In genomic region chr2:77309313-77309712, GRCm38 (mm10) we compare ENCODE assay signal across 8 mouse cellular contexts. TPM values are rescaled to one million over a fixed set of nuclear protein-coding genes. Genes with fewer than 3 reads are reported as not detected.
A peak's percentile ranks its signal among the peaks of the same experiment; 100 is the strongest.
DNase-seq lines count a peak whose midpoint lies in the region; ATAC-seq and TF ChIP-seq lines count a peak whose summit lies in the region.

No protein-coding gene starts in this region.

- peak; percentile 91 for ATAC-seq in common myeloid progenitor, adult 5-6 weeks (replicated peaks; ENCODE audit: low read depth, poor library complexity, severe bottlenecking)

- no peak for TF ChIP-seq POLR2A in lung, adult 2 months (IDR thresholded peaks at IDR 0.05; ENCODE audit: borderline replicate concordance, extremely low read depth, low read depth, low read length)

- no peak overlapping the region for H3K4me3 ChIP-seq in lung, adult 2 months (replicated peaks; ENCODE audit: extremely low read depth, low read depth, low read length)

- no peaks in the 10 kb centered on the region for H3K4me1 ChIP-seq in lung, adult 2 months (ENCODE audit: control insufficient read depth, insufficient read depth, low read length)

- intact Hi-C loops in heart, postnatal 36 days (cut with DNase I): loop anchor here (1.0 kb wide), 1 partner anchor 33 kb away; no protein-coding TSS in a partner anchor

- TF ChIP-seq CTCF in lung, adult 2 months (IDR thresholded peaks at IDR 0.05; ENCODE audit: insufficient read depth, low read length): peak; percentile 54

- peak; percentile 18 to 25 for DNase-seq in layer of hippocampus, postnatal 10 days (ENCODE audit: low spot score in 2 of 2)
- DNase-seq in layer of hippocampus, postnatal 14 days (ENCODE audit: low spot score in 2 of 2): no peak
- DNase-seq in WW6 (ENCODE audit: low read depth, low spot score): peak; percentile 57
- DNase-seq in heart, postnatal 36 days: peak; percentile 66 to 75
- DNase-seq in lung, adult 2 months: peak; percentile 71
- peak; percentile 71 for DNase-seq in testis, postnatal 10 days (ENCODE audit: low spot score)
- no peak for DNase-seq in right cerebral cortex, postnatal 36 days (ENCODE audit: low spot score in 2 of 2)

- WGBS in lung, adult 2 months: 54% methylated on average over 7 of the region's 7 CpGs

RNA-seq across cellular contexts. Expression of gene Sestd1, which starts 28.9 kb away (rescaled TPM):
- 10 to 100 TPM; 83.7 to 90.9 TPM for total RNA-seq in layer of hippocampus, postnatal 10 days (2021)
- 10 to 100 TPM; 66.7 to 71.9 TPM for total RNA-seq in layer of hippocampus, postnatal 14 days (2021)
- 14.4 and 22.2 TPM in 2 replicates for total RNA-seq in common myeloid progenitor, adult 5-6 weeks (2017)
- total RNA-seq in heart, postnatal 36 days (2021): 10 to 100 TPM; 20.8 to 22.4 TPM
- 6.6 and 12.1 TPM in 2 replicates for polyA plus RNA-seq in lung, adult 2 months (2012; rRNA removed)

Comparison
In these comparisons a context has a peak if more than half of its experiments do, and no peak if none do; other contexts are left out.
1. DNase-seq: peak in layer of hippocampus, postnatal 10 days (2 of 2), WW6 (single experiment), heart, postnatal 36 days (2 of 2), lung, adult 2 months (single experiment) and testis, postnatal 10 days (single experiment); none in layer of hippocampus, postnatal 14 days (0 of 2) and right cerebral cortex, postnatal 36 days (0 of 2).